Mouse (Mus musculus): ENCODE data around the gene Sult1c1. TPM values are rescaled to one million over a fixed set of nuclear protein-coding genes. Genes with fewer than 3 reads are reported as not detected.

The Sult1c1 gene
- not detected in 2 replicates for polyA plus RNA-seq (2015; fragmentation: Nextera tagmentation; extraction: Ambion mirVana)

DNA sequence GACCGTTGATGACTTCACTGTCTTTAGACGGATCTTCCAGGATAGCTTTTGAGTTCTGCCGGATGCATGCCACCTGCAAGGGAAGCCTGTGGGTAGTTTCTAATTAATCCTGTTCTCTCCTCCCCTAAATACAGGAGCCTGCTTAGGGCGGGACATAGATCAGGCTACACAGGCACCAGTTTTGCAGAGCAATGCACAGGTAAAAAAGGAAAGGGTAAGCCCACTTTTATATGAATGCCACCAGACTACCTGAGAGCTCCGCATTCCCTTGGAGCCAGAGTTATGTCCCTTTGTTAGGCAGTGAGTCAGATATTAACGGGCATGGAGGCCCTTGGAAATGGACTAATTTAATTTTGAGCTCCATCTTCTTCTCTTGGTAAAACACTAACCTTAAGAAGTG, at the start of gene Sult1c1:
TSS of gene Sult1c1 (minus strand) at position 101 of the 400 bp plus-strand sequence.

Other genes starting within 250 kb of the Sult1c1 start
- gene Sult1c2, start 144.3 kb downstream of the Sult1c1 start, polyA plus RNA-seq (2015; fragmentation: Nextera tagmentation; extraction: Ambion mirVana): not detected in 2 replicates